Mouse (Mus musculus): ENCODE data around the gene Acoxl.

Gene Acoxl

DNA sequence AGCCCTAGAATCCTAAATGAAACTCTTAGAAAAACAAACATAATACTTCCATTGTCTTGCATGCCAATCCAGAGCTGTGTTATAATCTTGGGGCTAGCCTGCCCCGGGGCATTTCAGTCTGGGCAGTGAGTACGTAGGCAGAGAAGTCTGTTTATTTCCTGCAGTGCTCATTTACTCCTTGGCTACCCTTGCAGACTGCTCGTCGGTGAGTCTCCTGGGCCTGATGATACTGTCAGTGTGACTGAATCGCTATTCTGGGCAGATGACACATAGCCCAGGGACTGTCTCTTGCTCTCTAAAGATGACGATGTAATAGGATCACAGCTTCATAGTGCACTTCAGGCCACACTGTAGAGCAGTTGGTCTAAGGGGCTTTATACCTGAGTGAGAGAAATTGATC lies 56.2 kb downstream of the Acoxl start:
- DNase-seq (ENCODE audit: low read depth, low spot score): no peak

- DNase-seq (ENCODE audit: low read depth, low spot score): no peak
These were observed 59.0 kb downstream of the Acoxl start for GRCm38 (mm10) chr2:127897718-127898117.

- no peak for DNase-seq (ENCODE audit: low read depth, low spot score)
These were observed 66.2 kb downstream of the Acoxl start for GRCm38 (mm10) chr2:127904918-127905317.

DNA sequence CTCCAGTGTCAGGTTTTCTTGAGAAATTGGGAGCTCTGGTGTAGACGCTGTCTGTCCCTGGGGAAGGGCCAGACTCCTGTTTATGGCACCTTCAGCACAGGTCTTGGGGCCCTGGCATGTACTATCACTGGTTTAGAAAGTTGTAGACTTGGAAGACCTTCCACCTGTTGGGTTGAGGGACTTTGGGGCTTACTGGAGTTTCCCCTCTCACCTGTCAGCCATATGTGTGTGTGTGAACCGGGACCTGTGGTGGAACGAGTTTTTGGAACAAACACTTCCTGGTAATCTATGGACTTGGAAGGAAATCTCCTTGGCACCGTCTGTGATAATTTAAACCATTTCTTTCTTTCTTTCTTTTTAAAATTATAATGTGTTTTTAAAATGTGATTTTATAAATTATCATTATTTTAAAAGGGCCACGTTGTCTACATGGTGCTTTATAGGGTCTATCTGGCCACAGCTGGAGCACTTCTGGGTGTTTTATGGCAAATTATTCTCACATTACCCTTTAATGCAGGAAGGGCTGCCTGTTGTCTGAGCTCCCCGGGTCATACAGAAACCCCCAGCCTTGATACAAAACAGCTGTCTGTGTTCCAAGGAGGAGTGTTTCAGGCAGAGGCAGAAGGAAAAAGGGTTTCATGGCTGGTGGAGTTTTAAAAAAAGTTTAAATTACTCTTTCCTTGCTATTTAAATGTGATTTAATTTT lies 68.5 kb downstream of the Acoxl start:
- no peak for DNase-seq (ENCODE audit: low read depth, low spot score)

GRCm38 (mm10) chr2:127907679-127908042 lies 69.0 kb downstream of the Acoxl start:
- DNase-seq (ENCODE audit: low read depth, low spot score): no peak

- no peak for DNase-seq (ENCODE audit: low read depth, low spot score)
These were observed 70.2 kb downstream of the Acoxl start for GRCm38 (mm10) chr2:127908881-127909280.

GRCm38 (mm10) chr2:127909790-127910189 lies 71.1 kb downstream of the Acoxl start:
- DNase-seq (ENCODE audit: low read depth, low spot score): no peak

DNA sequence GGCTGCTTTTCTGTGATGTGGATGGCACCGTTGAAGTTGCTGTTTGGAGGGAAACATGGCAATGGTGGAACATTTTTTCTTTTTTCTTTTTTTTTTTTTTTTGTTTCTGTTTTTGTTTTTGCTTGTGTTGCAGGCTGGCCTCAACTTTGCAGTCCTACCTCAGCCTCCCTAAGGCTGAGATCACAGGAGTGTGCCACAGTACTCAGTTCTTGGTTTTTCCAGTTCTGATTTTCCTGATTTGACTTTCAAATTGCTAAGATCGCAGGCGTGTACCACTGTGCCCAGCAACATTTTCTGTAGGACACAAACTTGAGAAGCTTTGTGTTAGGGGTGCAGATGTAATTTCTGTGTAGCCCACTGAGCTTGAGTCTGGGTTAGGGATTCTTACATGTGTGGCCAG lies 72.9 kb downstream of the Acoxl start:
- no peak for DNase-seq (ENCODE audit: low read depth, low spot score)

GRCm38 (mm10) chr2:127914047-127914446 lies 75.4 kb downstream of the Acoxl start:
- DNase-seq (ENCODE audit: low read depth, low spot score): no peak

DNA sequence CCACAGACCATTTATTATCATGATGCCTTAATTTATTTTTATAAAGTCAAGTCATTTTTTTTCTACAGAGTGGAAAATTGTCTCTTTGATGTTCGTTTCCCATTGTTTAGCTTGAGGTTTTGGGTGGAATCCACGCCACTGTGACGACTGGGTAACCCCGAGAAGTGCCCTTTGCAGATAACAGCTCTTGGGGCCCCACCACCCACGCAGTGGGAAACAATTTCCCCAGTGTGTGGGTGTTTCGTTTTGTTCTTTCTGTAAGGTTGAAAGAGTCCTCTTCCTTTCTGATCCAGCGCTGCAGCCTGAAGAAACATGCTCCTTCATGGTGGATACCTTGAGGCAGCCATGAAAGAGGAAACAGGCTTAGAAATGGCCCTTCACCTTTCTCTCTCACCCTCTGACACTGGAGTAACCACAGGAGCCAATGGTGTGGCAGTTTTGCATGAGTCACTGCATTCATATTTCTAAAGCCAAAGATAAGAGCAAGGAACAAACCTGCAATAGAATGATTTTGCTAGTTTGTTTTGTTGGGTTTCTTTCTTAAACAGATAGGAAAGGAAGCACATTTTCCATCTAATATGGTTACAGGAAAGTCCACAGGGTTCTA lies 78.2 kb downstream of the Acoxl start:
- DNase-seq (ENCODE audit: low read depth, low spot score): peak; percentile 78

GRCm38 (mm10) chr2:127919740-127920139 lies 81.1 kb downstream of the Acoxl start:
- no peak for DNase-seq (ENCODE audit: low read depth, low spot score)

- DNase-seq (ENCODE audit: low read depth, low spot score): peak; percentile 56
These were observed 83.6 kb downstream of the Acoxl start for GRCm38 (mm10) chr2:127922036-127922901.

- DNase-seq (ENCODE audit: low read depth, low spot score): peak; percentile 64
These were observed 84.5 kb downstream of the Acoxl start for GRCm38 (mm10) chr2:127923077-127923680.

DNA sequence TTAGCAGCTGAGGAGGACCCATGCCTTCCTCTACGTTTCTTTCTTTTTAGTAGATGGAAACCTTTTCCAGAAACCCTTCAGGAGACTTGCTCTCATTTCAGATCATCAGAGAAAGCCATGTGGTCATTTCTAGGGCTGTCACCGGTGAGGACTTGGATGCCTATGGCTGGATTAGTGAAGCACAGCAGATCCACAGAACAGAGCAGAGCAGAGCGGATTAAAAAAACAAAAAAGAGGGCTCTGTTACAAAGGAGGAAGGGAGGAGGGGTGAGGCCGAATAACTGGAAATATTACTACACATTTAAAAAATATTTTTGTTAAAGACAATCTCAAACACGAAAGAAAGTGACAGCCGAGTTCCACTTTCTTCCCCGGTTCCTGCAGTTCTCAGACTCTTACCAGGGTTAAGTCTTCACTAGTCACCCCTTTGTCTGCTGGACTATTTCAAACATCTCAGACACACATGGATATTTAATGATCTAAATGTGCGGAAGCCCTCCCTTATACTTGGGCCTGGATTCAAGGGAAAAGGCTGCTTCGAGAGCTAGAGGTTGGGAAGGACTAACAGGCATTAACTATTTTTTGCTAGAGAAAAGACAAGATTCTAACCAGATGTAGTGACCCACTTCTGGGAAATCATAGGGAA lies 88.1 kb downstream of the Acoxl start:
- DNase-seq (ENCODE audit: low read depth, low spot score): no peak

GRCm38 (mm10) chr2:127927452-127928273 lies 89.0 kb downstream of the Acoxl start:
- peak; percentile 68 for DNase-seq (ENCODE audit: low read depth, low spot score)

DNA sequence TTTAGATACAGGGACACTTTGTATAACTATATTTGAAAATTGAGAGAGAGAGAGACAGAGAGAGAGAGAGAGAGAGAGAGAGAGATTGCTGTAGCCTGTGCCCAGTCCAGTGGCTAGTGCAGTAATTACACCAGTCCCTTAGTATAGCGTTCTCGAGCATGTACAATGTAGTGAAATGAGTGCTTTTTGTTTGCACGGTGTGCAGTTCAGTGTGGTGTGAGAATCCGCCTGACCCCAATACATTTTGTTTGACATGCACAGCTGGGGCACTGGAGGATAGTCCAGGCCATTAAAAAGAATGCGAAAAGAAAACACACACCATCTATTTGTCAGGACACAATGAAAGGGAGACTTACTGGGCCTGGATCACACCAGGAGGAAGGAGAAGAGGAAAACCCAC lies 89.6 kb downstream of the Acoxl start:
- no peak for DNase-seq (ENCODE audit: low read depth, low spot score)

DNA sequence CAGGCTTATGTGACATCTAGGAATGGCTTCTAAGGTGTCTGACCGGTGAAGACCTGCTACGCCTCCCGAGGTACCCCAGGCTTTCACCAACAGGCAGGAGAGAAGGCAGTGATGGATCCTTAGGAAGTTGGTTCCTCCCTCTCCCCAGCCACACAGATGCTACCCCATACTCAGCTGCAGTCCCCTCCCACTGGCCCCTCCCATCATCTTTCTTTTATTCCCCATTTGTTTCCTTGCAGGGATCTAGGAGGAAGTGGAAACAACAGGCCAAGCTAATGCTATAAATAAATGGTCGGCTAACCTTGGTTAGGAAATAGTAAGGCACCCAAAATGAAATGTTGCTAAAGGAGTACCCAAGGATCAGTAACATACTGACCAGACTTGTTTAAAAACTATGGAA lies 90.2 kb downstream of the Acoxl start:
- DNase-seq (ENCODE audit: low read depth, low spot score): no peak

- DNase-seq (ENCODE audit: low read depth, low spot score): no peak
These were observed 91.5 kb downstream of the Acoxl start for GRCm38 (mm10) chr2:127929939-127930715.

- DNase-seq (ENCODE audit: low read depth, low spot score): no peak
These were observed 92.9 kb downstream of the Acoxl start for GRCm38 (mm10) chr2:127931576-127931975.

DNA sequence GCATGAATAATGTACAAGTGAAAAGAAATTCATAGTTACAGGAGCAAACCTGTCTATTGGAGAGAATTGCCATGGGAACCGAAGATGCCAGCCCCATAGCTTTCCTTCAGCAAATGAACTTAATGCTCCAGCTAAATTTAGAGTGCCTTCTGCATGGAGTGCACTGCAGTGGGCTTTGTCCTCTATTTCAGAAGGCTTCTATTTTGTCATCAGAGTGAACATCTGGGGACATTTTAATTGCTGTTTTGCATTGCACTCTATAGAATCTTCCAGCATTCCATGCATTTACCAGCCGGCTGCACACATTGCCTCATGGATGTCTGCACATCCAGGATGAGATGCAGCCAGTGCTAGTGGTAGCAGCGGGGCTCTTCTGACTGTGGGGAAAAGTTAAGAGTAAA lies 94.9 kb downstream of the Acoxl start:
- no peak for DNase-seq (ENCODE audit: low read depth, low spot score)
